Mouse (Mus musculus) heart, embryonic 12.5 days (tissue): ENCODE measurements at regions not wholly inside any gene's neighbourhood (a gene's known extent, or its start where the extent isn't known, plus 50 kb on each side); places are given as distances from the start of the nearest gene placed in this dataset.

Experiments
- ATAC-seq: fragments of 200-750 bp; cut with Nextera tagmentation; 2 replicates; pipeline ENCODE4 v1.8.0; 2017; ENCODE audit warnings: moderate TSS enrichment, moderate library complexity; ENCODE audit not compliant: insufficient number of reproducible peaks, low FRiP score
- H3K27ac ChIP-seq: fragments of 300-500 bp; sonication (generic); 2 replicates; pipeline ENCODE4 v1.5.1; 2016; ENCODE audit warnings: mild to moderate bottlenecking, moderate library complexity; ENCODE audit not compliant: poor library complexity, severe bottlenecking
- H3K27me3 ChIP-seq: fragments of 300-500 bp; sonication (generic); replicated peaks from 2 replicates; pipeline ENCODE4 v1.6.1; 2016; ENCODE audit warnings: mild to moderate bottlenecking, moderate library complexity
- H3K36me3 ChIP-seq: fragments of 300-500 bp; sonication (generic); 2 replicates; pipeline ENCODE4 v1.6.1; 2016; ENCODE audit warnings: mild to moderate bottlenecking, moderate library complexity
- H3K4me1 ChIP-seq: fragments of 300-500 bp; sonication (generic); replicated peaks from 2 replicates; pipeline ENCODE4 v1.6.1; 2016; ENCODE audit warnings: mild to moderate bottlenecking
- H3K4me2 ChIP-seq: fragments of 300-500 bp; sonication (generic); 2 replicates; pipeline ENCODE4 v1.6.1; 2016; ENCODE audit warnings: mild to moderate bottlenecking, moderate library complexity
- H3K4me3 ChIP-seq: fragments of 300-500 bp; sonication (generic); 2 replicates; pipeline ENCODE4 v1.5.1; 2016; ENCODE audit warnings: mild to moderate bottlenecking
- H3K9ac ChIP-seq: fragments of 300-500 bp; sonication (generic); 2 replicates; pipeline ENCODE4 v1.6.1; 2016; ENCODE audit warnings: mild to moderate bottlenecking, moderate library complexity
- H3K9me3 ChIP-seq: fragments of 300-500 bp; sonication (generic); replicated peaks from 2 replicates; pipeline ENCODE4 v1.6.1; 2016; ENCODE audit warnings: mild to moderate bottlenecking, moderate library complexity
- whole genome bisulfite sequencing: fragments of 180-500 bp; shearing (Covaris S2); methylation state at CpG from one replicate; pipeline ENCODE4 v1.1.7; 2016; 5-methylcytosine and 5-hydroxymethylcytosine counted together

- Histone ChIP-seq H3K4me3 (no peak overlapping the region), H3K4me1 (0 out of 2 replicates have a peak, but pooled peaks cover 6% of the 10 kb centered on the region), H3K9me3 (no peaks in the 10 kb centered on the region; the same call in 1 of the 2 replicates), H3K4me2 (no peak overlapping the region), H3K36me3 (no peaks in the 10 kb centered on the region), H3K9ac (no peak overlapping the region), H3K27me3 (peaks cover 32% of the 10 kb centered on the region), H3K27ac (no peak overlapping the region)
- WGBS = 77% methylated on average over 3 of the region's 3 CpGs
- no peak for ATAC-seq
Observed at GRCm38 (mm10) chr5:111659229-111659628, 74.5 kb upstream of the Gm26897 start.

GRCm38 (mm10) chr5:111660447-111660846 lies 73.3 kb upstream of the Gm26897 start:
- WGBS = 72% methylated on average over 10 of the region's 10 CpGs
- Histone ChIP-seq H3K4me3 (no peak overlapping the region), H3K27ac (no peak overlapping the region), H3K9me3 (no peaks in the 10 kb centered on the region; the same call in 1 of the 2 replicates), H3K9ac (no peak overlapping the region), H3K27me3 (peaks cover 42% of the 10 kb centered on the region), H3K4me2 (no peak overlapping the region), H3K4me1 (0 out of 2 replicates have a peak, but pooled peaks cover 6% of the 10 kb centered on the region), H3K36me3 (no peaks in the 10 kb centered on the region)
- ATAC-seq = no peak

GRCm38 (mm10) chr5:111660968-111661367 lies 72.8 kb upstream of the Gm26897 start:
- H3K36me3 ChIP-seq = no peaks in the 10 kb centered on the region
- H3K9ac ChIP-seq = no peak overlapping the region
- peaks cover 47% of the 10 kb centered on the region for H3K27me3 ChIP-seq
- no peak overlapping the region for H3K4me2 ChIP-seq
- 77% methylated on average over 6 of the region's 6 CpGs for WGBS
- no peak for ATAC-seq
- H3K27ac ChIP-seq = no peak overlapping the region
- 0 out of 2 replicates have a peak, but pooled peaks cover 6% of the 10 kb centered on the region for H3K4me1 ChIP-seq
- H3K4me3 ChIP-seq = no peak overlapping the region
- H3K9me3 ChIP-seq = no peaks in the 10 kb centered on the region; the same call in 1 of the 2 replicates

GRCm38 (mm10) chr5:111661971-111662370 lies 71.8 kb upstream of the Gm26897 start:
- Histone ChIP-seq H3K9me3 (no peaks in the 10 kb centered on the region), H3K4me3 (no peak overlapping the region), H3K27me3 (peaks cover 56% of the 10 kb centered on the region), H3K9ac (no peak overlapping the region), H3K4me1 (0 out of 2 replicates have a peak, but pooled peaks cover 6% of the 10 kb centered on the region), H3K27ac (no peak overlapping the region), H3K36me3 (no peaks in the 10 kb centered on the region), H3K4me2 (no peak overlapping the region)
- 79% methylated on average over 12 of the region's 12 CpGs for WGBS
- ATAC-seq = no peak

- H3K9me3 ChIP-seq = peaks cover 4% of the 10 kb centered on the region; the same call in 1 of the 2 replicates
- no peak overlapping the region for H3K27ac ChIP-seq
Observed at GRCm38 (mm10) chr5:111663831-111664230, 69.9 kb upstream of the Gm26897 start.

GRCm38 (mm10) chr5:111665406-111665805 lies 68.3 kb upstream of the Gm26897 start:
- H3K36me3 ChIP-seq = no peaks in the 10 kb centered on the region
- no peak for ATAC-seq
- no peak overlapping the region for H3K4me3 ChIP-seq
- no peak overlapping the region for H3K27ac ChIP-seq
- H3K9me3 ChIP-seq = peaks cover 8% of the 10 kb centered on the region
- 67% methylated on average over 19 of the region's 19 CpGs for WGBS
- H3K27me3 ChIP-seq = peaks cover 47% of the 10 kb centered on the region
- no peaks in the 10 kb centered on the region for H3K4me1 ChIP-seq
- H3K9ac ChIP-seq = no peak overlapping the region
- H3K4me2 ChIP-seq = no peak overlapping the region

More at GRCm38 (mm10) chr5:111663831-111664230, 69.9 kb upstream of the Gm26897 start:
- H3K9ac ChIP-seq = no peak overlapping the region
- 86% methylated on average over 7 of the region's 7 CpGs for WGBS
- no peak for ATAC-seq
- H3K27me3 ChIP-seq = peaks cover 57% of the 10 kb centered on the region
- H3K4me3 ChIP-seq = no peak overlapping the region
- no peak overlapping the region for H3K4me2 ChIP-seq
- H3K36me3 ChIP-seq = no peaks in the 10 kb centered on the region
- no peaks in the 10 kb centered on the region for H3K4me1 ChIP-seq

- WGBS = 58% methylated on average over 8 of the region's 8 CpGs
- Histone ChIP-seq H3K4me1 (peaks cover 3% of the 10 kb centered on the region), H3K9me3 (peaks cover 8% of the 10 kb centered on the region), H3K27me3 (peaks cover 47% of the 10 kb centered on the region), H3K27ac (no peak overlapping the region), H3K36me3 (no peaks in the 10 kb centered on the region), H3K4me3 (no peak overlapping the region), H3K4me2 (no peak overlapping the region), H3K9ac (no peak overlapping the region)
- no peak for ATAC-seq
Observed at GRCm38 (mm10) chr5:111666007-111666406, 67.7 kb upstream of the Gm26897 start.

GRCm38 (mm10) chr5:111667901-111668300 lies 65.8 kb upstream of the Gm26897 start:
- ATAC-seq = no peak
- H3K27me3 ChIP-seq = peaks cover 39% of the 10 kb centered on the region
- no peaks in the 10 kb centered on the region for H3K36me3 ChIP-seq
- no peak overlapping the region for H3K4me3 ChIP-seq
- 59% methylated on average over 3 of the region's 3 CpGs for WGBS
- no peak overlapping the region for H3K27ac ChIP-seq
- H3K4me1 ChIP-seq = peaks cover 18% of the 10 kb centered on the region
- peaks cover 8% of the 10 kb centered on the region for H3K9me3 ChIP-seq
- no peak overlapping the region for H3K9ac ChIP-seq
- no peak overlapping the region for H3K4me2 ChIP-seq

GRCm38 (mm10) chr5:111669139-111669538 lies 64.6 kb upstream of the Gm26897 start:
- no peak for ATAC-seq
- Histone ChIP-seq H3K4me2 (no peak overlapping the region), H3K4me3 (no peak overlapping the region), H3K27ac (no peak overlapping the region), H3K27me3 (peaks cover 27% of the 10 kb centered on the region), H3K36me3 (no peaks in the 10 kb centered on the region), H3K9me3 (peaks cover 8% of the 10 kb centered on the region), H3K4me1 (peaks cover 18% of the 10 kb centered on the region), H3K9ac (no peak overlapping the region)

GRCm38 (mm10) chr5:111671762-111672161 lies 62.0 kb upstream of the Gm26897 start:
- ATAC-seq = no peak
- H3K4me3 ChIP-seq = no peak overlapping the region
- 43% methylated on average over 6 of the region's 6 CpGs for WGBS
- H3K9ac ChIP-seq = no peak overlapping the region
- H3K4me1 ChIP-seq = peaks cover 36% of the 10 kb centered on the region
- peaks cover 7% of the 10 kb centered on the region; the same call in 1 of the 2 replicates for H3K27me3 ChIP-seq
- H3K9me3 ChIP-seq = peaks cover 8% of the 10 kb centered on the region
- H3K4me2 ChIP-seq = no peak overlapping the region
- H3K36me3 ChIP-seq = no peaks in the 10 kb centered on the region
- H3K27ac ChIP-seq = no peak overlapping the region

GRCm38 (mm10) chr5:111674976-111675672 lies 58.6 kb upstream of the Gm26897 start:
- peaks cover 21% of the 10 kb centered on the region for H3K27me3 ChIP-seq
- no peaks in the 10 kb centered on the region for H3K36me3 ChIP-seq
- H3K4me1 ChIP-seq = peaks cover 41% of the 10 kb centered on the region
- ATAC-seq = peak; percentile 10; the same call in 1 of the 2 replicates
- H3K27ac ChIP-seq = peak overlapping the region; percentile 76
- 48% methylated on average over 6 of the region's 6 CpGs for WGBS
- no peak overlapping the region for H3K4me3 ChIP-seq
- no peaks in the 10 kb centered on the region for H3K9me3 ChIP-seq
- no peak overlapping the region for H3K9ac ChIP-seq
- H3K4me2 ChIP-seq = no peak overlapping the region
